ENCODE assay signal across 22 mouse cellular contexts in genomic region chr9:70325880-70326595, GRCm38 (mm10).
DNase-seq lines count a peak whose midpoint lies in the region; ATAC-seq lines count a peak whose summit lies in the region.
"Had no signal": no experiment of that assay in that cellular context is flagged by ENCODE, and none has a peak within 500 bp of the region (broad histone marks: within the 10 kb centered on the region; RNA-seq: fewer than 3 reads in every experiment).

No protein-coding gene starts in this region.

- no peak overlapping the region for H3K4me2 ChIP-seq in heart, embryonic 11.5 days
- H3K4me2 ChIP-seq in kidney, embryonic 15.5 days = no peak overlapping the region
- no peak overlapping the region for H3K4me2 ChIP-seq in hindbrain, embryonic 13.5 days
- H3K4me2 ChIP-seq: embryonic facial prominence, embryonic 15.5 days; limb, embryonic 12.5 days; liver, embryonic 12.5 days; midbrain, embryonic 15.5 days had no signal

- H3K4me1 ChIP-seq in heart, embryonic 11.5 days (ENCODE audit: control insufficient read depth, insufficient read depth, low read length) = peaks cover 4% of the 10 kb centered on the region; the same call in 1 of the 2 replicates
- peaks cover 12% of the 10 kb centered on the region for H3K4me1 ChIP-seq in kidney, embryonic 15.5 days
- no peaks in the 10 kb centered on the region for H3K4me1 ChIP-seq in hindbrain, embryonic 13.5 days (replicated peaks)
- H3K4me1 ChIP-seq: embryonic facial prominence, embryonic 15.5 days; forebrain, embryonic 10.5 days; liver, embryonic 12.5 days; midbrain, embryonic 15.5 days had no signal

- H3K9ac ChIP-seq in heart, embryonic 11.5 days (ENCODE audit: low read depth, low read length) = no peak overlapping the region
- H3K9ac ChIP-seq in kidney, embryonic 15.5 days = no peak overlapping the region
- no peak overlapping the region for H3K9ac ChIP-seq in hindbrain, embryonic 13.5 days
- H3K9ac ChIP-seq: embryonic facial prominence, embryonic 15.5 days; limb, embryonic 12.5 days; liver, embryonic 12.5 days; midbrain, embryonic 15.5 days had no signal

- H3K27me3 ChIP-seq in heart, embryonic 11.5 days (ENCODE audit: control insufficient read depth, insufficient read depth, low read length) = no peaks in the 10 kb centered on the region
- no peaks in the 10 kb centered on the region for H3K27me3 ChIP-seq in kidney, embryonic 15.5 days
- no peaks in the 10 kb centered on the region for H3K27me3 ChIP-seq in hindbrain, embryonic 13.5 days
- H3K27me3 ChIP-seq: embryonic facial prominence, embryonic 15.5 days; limb, embryonic 12.5 days; liver, embryonic 12.5 days; midbrain, embryonic 15.5 days had no signal

- 40% methylated on average over 8 of the region's 8 CpGs for WGBS in heart, embryonic 11.5 days (ENCODE audit: insufficient replicate concordance)
- WGBS in kidney, embryonic 15.5 days = 25% methylated on average over 8 of the region's 8 CpGs
- WGBS in hindbrain, embryonic 13.5 days = 77% methylated on average over 8 of the region's 8 CpGs

- H3K9me3 ChIP-seq in heart, embryonic 11.5 days (replicated peaks; ENCODE audit: control insufficient read depth, low read length) = no peaks in the 10 kb centered on the region
- H3K9me3 ChIP-seq in kidney, embryonic 15.5 days (replicated peaks) = no peaks in the 10 kb centered on the region
- H3K9me3 ChIP-seq in hindbrain, embryonic 13.5 days = no peaks in the 10 kb centered on the region
- H3K9me3 ChIP-seq: embryonic facial prominence, embryonic 15.5 days; forebrain, embryonic 10.5 days; limb, embryonic 12.5 days; liver, embryonic 12.5 days; midbrain, embryonic 15.5 days had no signal

- ATAC-seq in heart, embryonic 11.5 days (replicated peaks; ENCODE audit: insufficient number of reproducible peaks, low FRiP score, low TSS enrichment) = no peak
- peak; percentile 88 for ATAC-seq in kidney, embryonic 15.5 days (replicated peaks; ENCODE audit: low FRiP score)
- no peak for ATAC-seq in hindbrain, embryonic 13.5 days (ENCODE audit: low FRiP score)
- ATAC-seq: hindbrain, postnatal 0 days; intestine, postnatal 0 days; liver, embryonic 12.5 days; midbrain, embryonic 15.5 days had no signal

- peak; percentile 97 for DNase-seq in heart, adult 11 months
- no peak for DNase-seq in kidney, postnatal 10 days
- peak; percentile 68 for DNase-seq in adrenal gland, postnatal 14 days
- DNase-seq in ovary, adult 18-20 months (ENCODE audit: low spot score) = no peak
- DNase-seq: B cell, adult 2 months; cerebellum, adult 18-20 months; cerebellum, postnatal 25 days; lung, adult 2 months; lung, postnatal 36 days; spleen, adult 18-20 months; thymus, postnatal 36 days had no signal

- H3K27ac ChIP-seq in heart, embryonic 11.5 days (ENCODE audit: low read depth, low read length) = no peak overlapping the region
- peak overlapping the region; percentile 62 for H3K27ac ChIP-seq in kidney, embryonic 15.5 days
- H3K27ac ChIP-seq in hindbrain, embryonic 13.5 days = no peak overlapping the region
- H3K27ac ChIP-seq: embryonic facial prominence, embryonic 15.5 days; forebrain, embryonic 10.5 days; hindbrain, postnatal 0 days; limb, embryonic 12.5 days; liver, embryonic 12.5 days; midbrain, embryonic 15.5 days had no signal

- no peak overlapping the region for H3K4me3 ChIP-seq in heart, embryonic 11.5 days (ENCODE audit: low read depth, low read length)
- no peak overlapping the region for H3K4me3 ChIP-seq in kidney, embryonic 15.5 days (replicated peaks)
- H3K4me3 ChIP-seq in hindbrain, embryonic 13.5 days = no peak overlapping the region
- H3K4me3 ChIP-seq: embryonic facial prominence, embryonic 15.5 days; forebrain, embryonic 10.5 days; limb, embryonic 12.5 days; liver, embryonic 12.5 days; midbrain, embryonic 15.5 days; myocyte had no signal

- H3K36me3 ChIP-seq in heart, embryonic 11.5 days (ENCODE audit: control insufficient read depth, insufficient read depth, low read length) = peaks cover 3% of the 10 kb centered on the region; the same call in 1 of the 2 replicates
- H3K36me3 ChIP-seq in kidney, embryonic 15.5 days = peaks cover 39% of the 10 kb centered on the region
- H3K36me3 ChIP-seq in hindbrain, embryonic 13.5 days = no peaks in the 10 kb centered on the region
- H3K36me3 ChIP-seq: forebrain, embryonic 10.5 days; liver, embryonic 12.5 days; midbrain, embryonic 15.5 days had no signal

Comparison
In these comparisons a context has a peak if more than half of its experiments do, and no peak if none do; other contexts are left out.
1. DNase-seq: peak in heart, adult 11 months (single experiment) and adrenal gland, postnatal 14 days (single experiment); none in kidney, postnatal 10 days (single experiment) and ovary, adult 18-20 months (single experiment).